Mouse (Mus musculus): Measurements from ENCODE around the gene Ric8b. TPM values are rescaled to one million over a fixed set of nuclear protein-coding genes. Genes with fewer than 3 reads are reported as not detected.

The Ric8b gene
- total RNA-seq (2021) = 10 to 100 TPM; 26.6 to 31.8 TPM
- long read RNA-seq, experiment 1, transcript Ric8b-202 (9 exons, 2,909 nt) = major isoform, 5 of 17 reads
- long read RNA-seq, experiment 1, partial matches to known transcripts = 4 of 17 reads
- long read RNA-seq, experiment 1, other reads (novel, unspliced or antisense) = 7 of 17 reads
- long read RNA-seq, experiment 2, transcript Ric8b-202 (9 exons, 2,909 nt) = major isoform, 8 of 13 reads
- long read RNA-seq, experiment 2, partial matches to known transcripts = 0 of 13 reads
- long read RNA-seq, experiment 2, other reads (novel, unspliced or antisense) = 4 of 13 reads

DNA sequence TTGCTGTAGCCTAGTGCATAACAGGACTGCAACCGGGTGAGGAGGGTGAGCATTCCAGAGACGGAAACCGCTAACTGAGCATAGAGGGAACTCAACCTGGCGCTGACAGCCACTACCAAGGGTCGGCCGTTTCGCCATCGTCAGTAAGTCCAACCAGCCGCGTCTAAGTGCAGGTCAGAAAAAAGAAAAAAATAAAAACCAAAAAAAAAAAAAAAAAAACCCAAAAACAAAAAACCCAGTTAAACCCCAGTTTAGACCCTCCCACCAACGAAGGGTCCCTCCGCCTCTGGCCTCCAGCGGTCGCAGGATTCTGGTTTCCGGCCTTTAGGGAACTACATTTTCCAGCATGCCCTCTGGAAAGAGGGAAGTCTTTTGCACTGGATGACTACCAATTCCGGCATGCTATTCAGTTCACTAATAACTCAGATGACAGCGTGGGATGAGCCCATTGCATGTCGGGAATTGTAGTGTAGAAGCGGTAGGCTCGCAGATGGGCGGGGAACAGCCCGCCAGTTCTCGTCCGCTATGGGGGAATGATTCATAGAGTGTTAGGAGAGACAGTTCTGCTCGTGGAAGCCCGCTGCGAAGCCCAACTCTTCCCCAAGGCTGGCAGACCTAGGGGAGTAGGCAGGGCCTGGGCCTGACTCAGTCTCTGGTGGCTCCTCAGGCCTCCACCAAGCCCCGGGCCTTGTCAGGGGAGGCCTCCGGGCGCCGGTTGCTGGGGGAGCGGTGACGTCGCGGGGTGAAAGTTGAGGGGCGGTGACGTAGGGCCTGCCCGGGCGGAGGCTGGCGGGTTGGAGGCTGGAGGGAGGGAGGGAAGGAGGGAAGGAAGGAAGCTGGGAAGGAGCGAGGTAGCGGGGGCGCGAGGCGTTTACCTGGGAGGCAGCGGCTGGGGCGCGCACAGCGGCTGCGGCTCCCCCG is at the start of gene Ric8b:
Gene Ric8b (plus strand): TSS at position 807 of the 921 bp plus-strand sequence.
- peak; percentile 98 for DNase-seq

DNA sequence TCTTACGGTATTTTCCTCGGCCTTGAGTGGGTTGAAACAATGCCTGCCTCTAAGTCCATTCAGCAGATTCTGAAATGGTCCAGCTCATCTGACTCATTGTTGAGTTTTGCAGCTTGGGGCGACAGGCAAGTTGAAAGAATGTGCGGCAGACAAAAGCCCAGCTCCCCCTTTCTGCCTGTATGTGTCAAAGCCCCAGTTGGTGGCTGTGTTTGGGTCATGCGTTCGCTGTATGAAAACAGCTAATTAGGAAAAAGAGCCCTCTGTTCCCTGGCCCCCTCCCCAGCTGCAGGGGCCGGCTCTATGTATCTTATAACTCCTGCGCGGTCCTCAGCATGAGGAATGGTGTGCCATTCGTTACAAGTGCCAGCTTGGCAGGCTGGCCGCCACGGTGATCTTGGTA is 46.1 kb upstream of the Ric8b start:
- DNase-seq = no peak

DNA sequence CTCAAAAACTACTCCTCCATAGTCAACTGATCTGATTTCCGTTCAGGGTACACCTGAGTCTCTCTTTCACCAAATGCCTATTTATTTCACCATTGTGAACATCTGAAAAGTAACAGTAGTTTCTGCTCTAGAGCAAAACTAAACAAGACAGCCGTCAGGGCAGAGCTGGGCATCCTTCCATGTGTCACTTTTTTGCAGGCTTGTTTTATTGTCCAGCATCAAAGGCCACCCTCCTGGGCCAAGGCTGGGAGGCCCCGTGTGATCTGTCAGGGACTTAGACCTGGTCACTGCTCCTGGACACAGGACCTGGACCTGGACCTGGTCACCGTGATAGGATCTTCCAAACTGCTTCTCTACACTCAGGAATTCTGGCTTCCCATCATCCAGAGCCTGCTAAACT is 45.5 kb upstream of the Ric8b start:
- DNase-seq = no peak

DNA sequence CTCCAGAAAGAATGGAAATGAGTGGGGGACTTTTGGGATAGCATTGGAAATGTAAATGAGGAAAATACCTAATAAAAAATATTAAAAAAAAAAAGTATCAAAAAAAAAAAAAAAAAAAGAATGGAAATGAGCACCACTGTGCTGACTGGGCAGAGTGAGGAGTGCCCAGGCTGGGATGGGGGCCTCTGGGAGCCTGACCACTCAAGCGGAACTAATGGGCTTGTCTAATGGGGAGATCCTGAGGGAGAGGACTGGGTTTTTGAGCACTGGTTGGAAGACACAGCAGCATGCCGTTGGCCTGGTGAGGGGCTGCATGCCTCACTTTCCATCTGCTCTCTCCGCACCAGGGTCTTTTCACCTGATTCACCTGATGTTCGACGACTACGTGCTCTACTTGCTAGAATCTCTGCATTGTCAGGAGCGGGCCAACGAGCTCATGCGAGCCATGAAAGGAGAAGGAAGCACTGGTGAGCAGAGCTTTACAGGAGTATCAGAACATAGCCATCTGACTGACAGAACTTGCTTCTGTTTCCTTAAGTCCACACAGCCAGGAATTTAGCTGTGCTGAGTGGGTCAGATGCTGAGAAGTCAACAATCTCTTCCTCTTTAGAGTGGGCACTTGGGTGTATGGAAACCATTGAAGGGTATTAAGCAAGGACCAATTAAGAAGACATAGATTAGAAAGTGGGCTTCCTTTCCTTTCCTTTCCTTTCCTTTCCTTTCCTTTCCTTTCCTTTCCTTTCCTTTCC is 37.4 kb upstream of the Ric8b start:
- DNase-seq = no peak

DNA sequence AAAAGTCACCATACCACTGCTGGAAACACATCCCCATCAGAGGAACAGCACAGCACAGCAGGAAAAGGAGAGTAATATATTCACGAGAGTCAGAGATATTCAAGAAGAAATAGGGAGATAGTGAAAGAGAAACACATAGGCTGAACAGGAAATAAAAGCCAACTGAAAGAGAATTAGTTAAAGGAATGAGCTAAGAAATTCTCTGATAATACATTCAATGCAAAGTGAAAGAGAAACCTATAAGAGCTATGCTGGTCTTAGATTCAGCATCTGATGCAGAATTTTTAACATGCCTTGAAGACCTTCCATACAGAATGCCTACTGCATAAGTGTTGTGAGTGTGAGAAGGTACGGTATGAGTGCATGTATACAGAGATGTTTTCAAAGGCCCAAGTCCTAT is 34.9 kb upstream of the Ric8b start:
- no peak for DNase-seq

DNA sequence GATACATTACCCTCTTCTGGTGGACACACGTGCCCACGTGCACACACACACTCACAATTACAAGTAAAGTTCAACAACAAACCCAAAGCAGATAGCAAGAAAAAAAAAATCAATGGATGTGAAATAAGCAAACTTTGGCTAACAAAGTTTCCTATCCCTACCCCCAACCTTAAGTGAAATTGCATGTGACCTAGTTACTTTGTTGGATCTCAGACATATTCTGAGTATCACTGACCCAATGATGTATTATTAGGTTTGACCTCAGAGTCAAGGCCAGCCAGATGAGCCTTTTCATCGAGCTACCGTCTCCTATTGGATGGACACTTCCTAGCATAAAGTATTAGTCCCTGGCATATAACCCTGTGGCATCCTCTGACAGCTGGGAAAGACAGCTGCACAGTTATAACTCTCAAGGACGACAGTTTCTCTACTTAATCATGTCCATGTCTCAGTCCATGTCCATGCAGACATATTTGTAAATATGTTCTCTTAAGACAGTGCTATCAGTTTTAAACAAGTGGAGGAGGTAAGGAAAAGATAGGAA is 32.0 kb upstream of the Ric8b start:
- DNase-seq = no peak

DNA sequence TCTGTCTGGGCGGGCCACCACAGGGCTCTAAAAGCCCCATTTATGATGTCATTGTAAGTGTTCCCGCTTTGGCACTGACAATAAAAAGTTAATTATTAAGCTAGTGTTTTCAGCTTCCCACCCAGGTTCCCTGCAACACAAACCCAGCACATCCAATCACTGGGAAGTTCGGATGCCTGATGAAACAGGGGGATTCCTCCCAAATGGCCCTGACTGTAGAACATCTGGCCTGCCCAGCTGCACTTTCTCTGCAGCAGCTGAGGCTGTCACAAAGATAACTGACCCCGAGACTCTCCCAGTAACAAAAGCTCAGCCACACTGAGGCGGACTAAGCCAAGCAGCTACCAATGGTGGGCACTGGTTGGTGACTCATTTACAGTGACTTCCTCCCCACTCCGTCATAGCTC is 31.2 kb upstream of the Ric8b start:
- DNase-seq = no peak

DNA sequence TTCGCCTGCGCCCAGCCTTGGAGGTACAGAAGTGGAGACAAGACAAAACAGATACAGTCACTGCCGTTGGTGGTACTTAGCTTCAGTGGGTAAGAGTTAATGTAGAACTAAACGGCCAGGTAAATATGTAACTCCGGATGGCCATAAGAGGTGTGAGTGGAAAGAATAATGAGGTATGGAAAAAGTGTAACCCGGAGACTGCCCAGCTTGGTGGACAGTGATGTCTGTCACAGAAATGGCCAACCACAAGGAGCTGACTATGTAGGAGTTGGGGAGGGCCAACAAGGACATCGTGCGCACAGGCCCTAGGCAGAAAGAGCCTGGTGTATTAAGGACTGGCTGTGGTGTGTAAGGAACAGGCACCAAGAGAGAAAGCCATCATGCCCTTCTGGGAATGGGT is 30.6 kb upstream of the Ric8b start:
- no peak for DNase-seq

DNA sequence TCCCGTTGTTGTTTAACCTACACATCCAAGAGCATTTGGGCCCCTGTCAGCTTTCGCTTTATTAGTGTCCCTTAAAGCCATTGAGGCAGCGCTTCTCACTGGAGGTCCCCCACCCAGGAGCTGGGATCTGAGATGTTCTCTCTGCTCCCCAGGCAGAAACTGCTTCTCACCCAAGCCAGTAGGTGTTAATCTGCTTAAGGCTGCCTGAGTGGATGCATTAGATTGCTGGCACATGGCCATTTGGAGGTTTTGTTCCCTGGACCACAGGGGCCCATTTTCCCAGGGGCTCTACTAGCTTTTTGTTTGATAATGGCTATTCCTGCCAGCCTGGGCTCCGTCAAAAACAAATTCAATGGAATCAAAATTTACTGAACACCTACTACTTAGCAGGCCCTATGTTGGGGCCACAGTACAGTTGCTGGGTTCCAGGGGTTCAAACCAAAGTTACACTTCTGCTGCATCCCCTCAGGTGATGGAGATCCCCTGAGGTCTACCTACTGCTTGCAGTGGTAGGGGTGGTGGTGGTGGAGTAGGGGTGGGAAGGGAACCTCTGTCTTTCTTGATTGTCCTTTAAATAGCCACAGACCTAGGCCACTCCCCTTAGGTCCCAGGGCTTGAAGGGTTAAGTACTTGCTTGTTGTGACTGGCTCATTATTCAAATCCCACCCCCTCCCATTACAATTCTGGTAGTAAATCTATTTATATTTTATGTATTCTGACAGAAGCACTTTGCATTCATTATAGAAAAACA is 28.1 kb upstream of the Ric8b start:
- no peak for DNase-seq

DNA sequence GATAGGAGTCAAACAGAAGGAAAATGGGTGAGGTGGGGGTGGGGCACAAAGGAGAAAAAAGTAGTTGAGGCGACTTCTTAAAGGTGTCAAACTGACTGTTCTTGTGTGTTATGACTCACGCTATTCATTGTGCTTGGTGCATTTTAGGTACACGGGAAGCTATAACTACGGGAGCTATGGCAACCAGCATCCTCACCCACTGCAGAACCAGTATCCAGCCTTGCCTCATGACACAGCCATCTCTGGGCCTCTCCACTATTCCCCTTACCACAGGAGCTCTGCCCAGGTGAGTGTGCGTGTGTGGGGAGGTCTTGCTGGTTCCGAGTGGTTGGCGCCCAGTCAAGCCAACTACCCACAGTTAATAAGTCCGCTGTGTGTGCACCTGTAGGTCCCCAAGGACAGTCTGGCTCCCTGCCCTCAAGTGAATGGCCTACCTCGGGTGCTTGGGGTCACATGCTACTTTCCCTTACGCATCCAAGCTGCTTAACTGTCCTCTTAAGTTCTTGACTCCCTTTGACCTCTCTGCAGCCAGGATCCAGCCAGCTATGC is 21.5 kb upstream of the Ric8b start:
- no peak for DNase-seq

DNA sequence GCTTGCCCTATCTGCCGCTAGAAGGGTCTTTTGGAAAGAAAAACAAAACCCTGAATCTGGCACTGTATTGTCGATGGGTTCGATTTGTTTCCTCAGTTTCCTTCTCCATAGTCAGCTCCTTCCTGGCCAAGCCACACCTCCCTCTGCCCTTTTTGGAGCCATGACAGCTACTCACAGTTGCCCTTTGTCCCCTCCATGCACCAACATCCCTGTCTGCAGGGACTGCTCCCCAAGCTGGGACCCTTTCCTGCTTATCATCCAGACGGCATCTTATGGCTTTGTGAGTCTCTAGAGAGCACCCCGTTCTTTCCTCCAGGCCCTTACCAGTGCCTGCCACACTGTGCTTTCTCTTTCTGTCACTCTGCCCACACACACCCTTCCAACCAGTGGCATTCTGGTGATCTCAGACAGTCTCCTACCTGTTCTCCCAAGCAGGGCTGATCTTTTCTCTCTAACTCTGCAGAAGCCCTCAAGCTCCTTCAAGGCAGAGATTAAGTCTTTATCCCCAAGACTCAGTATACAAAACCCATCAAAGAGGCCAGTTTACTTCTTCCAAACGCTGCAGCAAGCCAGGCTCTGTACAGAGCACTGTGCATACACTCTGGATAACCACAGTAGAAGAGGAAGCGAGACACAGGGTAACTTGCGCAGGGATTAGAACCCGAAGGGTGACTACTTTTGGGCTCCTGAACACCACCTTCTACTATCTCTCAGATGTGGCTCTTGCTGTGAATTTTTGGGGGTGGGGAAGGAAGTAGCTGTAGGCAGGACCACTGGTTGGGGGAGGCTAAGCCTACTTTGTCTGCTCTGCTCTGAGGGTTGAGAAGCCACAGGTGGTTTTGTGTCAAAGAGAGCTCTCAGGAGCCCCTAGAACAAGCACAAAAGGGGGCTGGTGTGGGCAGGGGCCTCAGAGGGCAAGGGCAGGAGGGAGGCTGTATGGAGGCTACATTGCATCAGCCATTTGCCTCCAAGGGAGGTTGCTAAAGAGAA is 20.2 kb upstream of the Ric8b start:
- no peak for DNase-seq

DNA sequence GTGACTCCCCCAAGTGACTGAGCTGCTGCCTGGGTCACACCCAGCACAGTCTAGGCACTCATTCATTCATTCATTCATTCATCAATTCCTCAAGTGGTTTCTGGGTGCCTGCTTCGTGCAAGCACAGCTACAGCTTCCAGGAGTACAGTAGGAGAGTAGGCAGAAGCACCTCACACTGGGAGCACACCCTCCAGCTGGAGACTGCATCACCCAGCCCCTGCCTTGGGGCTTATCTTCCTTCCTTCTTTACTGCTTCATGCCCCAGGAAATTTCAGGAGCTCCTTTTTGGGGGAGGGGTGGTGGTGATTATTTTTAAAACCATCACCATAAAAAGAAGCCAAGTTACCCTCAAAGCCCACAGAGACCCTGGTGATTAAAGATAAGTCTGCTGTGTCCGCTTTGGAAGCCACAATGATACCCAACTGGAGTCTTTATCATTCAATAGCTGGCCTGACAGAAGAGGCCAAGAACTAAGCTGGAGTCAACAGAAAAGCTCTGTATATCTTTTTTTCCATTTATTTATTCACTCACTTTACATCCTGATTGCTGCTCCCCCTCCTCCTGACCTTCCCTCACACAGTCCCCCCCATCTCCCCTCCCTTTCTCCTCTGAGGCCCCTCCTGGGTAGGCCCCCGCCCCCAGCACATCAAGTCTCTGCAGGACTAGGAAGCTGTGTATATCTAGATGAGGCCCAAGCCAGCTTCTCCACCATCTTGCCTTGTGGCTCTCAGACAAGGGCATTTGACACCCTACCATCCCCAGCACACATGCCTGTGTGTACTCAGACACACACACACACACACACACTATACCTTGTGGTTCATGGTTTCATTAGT is 19.1 kb upstream of the Ric8b start:
- no peak for DNase-seq

DNA sequence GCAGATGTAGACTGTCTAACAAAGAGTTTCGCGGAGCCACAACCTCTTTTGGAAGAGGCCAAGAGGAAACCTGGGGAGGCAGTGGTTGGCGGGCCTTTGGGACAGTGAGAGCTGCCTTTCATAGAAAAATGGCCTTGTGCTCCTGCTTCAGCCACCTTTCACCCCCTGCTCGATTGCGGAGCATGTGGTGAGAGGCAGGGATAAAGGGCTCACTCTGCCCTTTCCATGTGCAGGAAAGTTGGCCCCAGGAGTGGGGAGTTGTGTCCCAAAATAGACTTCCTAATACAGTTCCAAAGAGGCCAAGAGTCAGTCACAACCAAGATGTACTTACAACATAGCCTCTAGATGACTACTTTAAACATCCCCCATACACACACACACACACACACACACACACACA is 15.7 kb upstream of the Ric8b start:
- peak; percentile 53 for DNase-seq

DNA sequence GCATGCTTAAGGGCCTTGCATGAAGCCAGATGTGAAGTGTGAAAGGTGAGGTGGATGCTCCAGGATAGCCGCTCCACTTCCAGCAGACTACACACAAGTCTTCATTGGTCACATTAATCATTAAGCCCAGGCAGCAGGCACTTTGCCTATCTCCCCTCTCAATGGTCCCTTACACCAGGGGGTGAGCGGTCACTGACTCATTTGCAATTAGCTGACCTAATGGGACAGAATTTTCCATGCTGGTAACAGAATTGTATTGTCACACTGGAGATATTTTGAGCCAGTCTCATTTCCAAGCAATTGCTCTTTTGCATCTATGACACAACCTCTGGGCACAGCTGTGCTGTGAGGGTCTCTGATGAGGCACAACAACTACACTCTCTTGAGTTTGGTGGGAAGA is 15.2 kb upstream of the Ric8b start:
- no peak for DNase-seq

DNA sequence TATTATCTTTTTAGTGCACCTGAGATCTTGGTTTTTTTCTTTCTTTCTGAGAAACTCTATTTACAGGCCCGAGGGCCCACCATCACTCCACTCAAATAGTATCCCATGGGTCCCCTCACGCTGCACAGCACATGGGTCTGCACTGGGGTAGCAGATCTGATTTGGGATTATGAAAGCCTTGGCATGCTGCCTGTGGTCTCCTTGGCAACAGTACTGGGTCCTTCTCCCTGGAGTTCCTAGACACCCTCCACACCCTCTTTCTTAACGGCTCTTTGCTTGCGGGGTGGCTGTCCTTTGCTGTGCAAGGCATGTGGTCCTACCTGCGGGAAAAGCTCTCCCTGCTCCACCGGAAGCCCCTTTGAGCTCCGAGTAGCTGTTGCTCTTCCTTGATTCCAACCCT is 14.1 kb upstream of the Ric8b start:
- DNase-seq = peak; percentile 66

DNA sequence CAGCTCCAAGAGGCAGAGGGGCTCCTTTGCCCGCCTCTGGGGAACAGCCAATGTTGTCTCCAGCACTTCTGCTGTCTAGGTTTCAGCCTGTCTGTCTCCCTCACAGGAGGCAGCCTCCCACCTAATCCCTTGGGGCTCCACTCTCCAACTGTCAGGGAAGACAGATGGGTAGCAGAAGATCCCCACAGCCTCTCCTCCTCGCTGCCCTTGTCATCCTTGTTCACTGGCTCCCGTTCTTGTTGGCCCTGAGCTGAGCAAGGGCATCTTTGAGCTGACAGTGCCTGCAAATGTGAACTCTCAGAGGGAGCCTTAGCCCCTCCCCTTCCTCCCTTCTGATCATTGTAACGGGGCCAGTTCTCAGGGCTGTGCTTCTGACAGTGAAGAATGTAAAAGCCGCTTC is 13.7 kb upstream of the Ric8b start:
- DNase-seq = peak; percentile 47

DNA sequence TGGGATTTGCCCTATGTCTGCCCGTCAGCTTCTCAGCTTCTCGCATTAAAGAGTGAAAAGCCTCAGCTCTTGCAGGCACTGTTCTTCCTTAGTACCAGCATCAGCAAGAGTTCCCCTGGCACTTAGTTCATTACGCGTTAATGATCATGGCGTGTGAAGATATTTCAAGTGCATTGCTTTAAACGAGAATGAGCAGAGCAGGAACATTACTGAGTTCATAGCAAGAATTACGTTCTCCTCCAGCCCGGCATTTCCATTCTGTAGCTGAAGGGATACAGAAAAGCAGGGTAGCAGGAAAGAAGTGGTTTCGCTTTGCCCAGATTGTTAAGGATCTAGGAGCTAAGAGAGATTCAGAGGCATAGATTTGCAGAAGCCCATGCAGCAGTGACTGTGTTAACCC is 10.5 kb upstream of the Ric8b start:
- no peak for DNase-seq

DNA sequence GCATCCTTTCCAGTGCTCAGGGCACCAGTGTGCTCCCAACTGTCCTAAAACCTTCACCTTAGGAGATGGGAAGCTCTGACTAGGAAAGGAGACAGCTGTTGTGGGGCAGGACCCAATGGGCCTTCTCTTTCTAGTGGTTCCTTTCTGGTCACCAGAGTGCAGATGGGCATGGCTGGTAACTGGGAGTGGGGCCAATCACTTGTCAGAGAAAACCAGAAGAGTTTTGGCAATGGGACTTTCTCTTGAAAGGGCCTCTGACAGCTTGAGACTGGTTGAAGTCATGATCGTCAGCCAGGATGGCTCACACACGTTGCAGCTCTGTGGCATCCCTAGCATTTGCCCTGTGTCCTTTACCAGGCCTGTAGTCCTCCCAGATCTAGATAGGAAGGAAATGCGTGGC is 9.4 kb upstream of the Ric8b start:
- DNase-seq = no peak

DNA sequence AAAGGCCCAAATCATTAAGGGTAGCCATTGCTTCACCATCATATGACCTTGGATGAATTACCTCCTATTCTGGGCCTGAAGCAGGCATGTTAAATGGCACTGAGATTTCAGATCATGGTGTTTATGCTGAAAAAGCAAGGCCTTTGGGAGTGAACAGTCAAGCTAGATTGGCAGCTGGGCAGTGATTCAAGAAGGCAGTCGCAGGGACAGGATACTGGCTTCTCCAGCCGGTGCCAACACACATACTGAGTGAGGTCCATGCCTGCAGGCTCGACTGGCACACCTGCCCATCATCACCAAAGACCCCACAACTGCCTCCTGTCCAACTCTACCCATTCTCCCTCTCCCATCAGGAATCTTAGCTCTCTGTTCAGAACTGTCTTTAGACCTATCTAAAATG is 8.9 kb upstream of the Ric8b start:
- DNase-seq = peak; percentile 42

Data from adrenal gland, postnatal 10 days (tissue).